Mouse (Mus musculus): ENCODE results near the gene Plcd3.

Gene Plcd3

GRCm38 (mm10) chr11:103096979-103097894 is 4.2 kb downstream of the Plcd3 start:
- DNase-seq (ENCODE audit: low spot score): no peak

- no peak for DNase-seq (ENCODE audit: low spot score)
These were observed 5.7 kb downstream of the Plcd3 start for GRCm38 (mm10) chr11:103095801-103096200.

DNA sequence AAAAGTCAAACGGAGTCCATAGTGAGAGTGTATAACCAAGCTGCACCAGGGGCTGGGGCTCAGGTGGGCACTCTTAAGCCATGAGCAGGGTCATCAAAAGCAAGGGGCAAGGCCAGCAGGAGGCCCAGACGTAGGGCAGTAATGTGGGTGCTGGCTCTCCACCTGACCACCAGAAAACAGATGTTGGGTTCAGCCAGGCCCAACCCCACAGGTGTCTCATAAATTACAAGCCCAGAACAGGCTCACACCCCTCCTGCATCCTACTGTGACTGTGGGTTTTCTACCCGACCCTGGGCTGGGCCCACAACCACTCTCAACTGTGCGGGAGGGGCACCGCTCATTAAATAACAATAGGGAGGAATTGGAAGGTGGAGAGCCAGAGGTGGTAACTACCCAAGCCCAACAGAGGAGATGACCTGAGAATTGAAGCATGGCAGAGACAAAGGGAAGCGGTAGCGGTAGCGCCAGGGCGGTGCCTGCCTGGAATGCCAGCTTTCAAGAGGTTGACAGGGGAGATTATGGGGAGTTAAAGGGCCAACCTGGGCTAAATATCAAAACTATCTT is 6.3 kb downstream of the Plcd3 start:
- no peak for DNase-seq (ENCODE audit: low spot score)

GRCm38 (mm10) chr11:103093862-103094833 is 7.3 kb downstream of the Plcd3 start:
- DNase-seq (ENCODE audit: low spot score): no peak

GRCm38 (mm10) chr11:103093306-103093705 is 8.2 kb downstream of the Plcd3 start:
- DNase-seq (ENCODE audit: low spot score): no peak

DNA sequence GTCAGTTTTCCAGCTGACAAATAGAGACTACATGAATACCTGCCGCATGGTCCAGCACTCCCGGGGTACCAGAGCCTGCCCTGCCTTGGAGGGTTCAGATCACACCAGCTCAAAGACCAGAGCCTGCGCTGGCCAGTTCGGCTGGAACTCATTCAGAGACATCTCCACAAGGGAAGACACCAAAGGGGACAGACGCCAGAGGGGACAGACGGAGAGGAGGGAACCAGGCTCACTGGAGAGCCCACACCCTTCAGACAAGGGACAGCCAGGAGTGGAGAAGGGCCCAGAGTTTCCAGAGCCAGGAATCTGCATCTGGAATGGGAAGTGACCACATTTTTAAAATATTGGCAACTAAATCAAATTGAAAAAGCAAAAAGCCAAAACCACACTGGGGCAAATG is 19.8 kb downstream of the Plcd3 start:
- no peak for DNase-seq (ENCODE audit: low spot score)

DNA sequence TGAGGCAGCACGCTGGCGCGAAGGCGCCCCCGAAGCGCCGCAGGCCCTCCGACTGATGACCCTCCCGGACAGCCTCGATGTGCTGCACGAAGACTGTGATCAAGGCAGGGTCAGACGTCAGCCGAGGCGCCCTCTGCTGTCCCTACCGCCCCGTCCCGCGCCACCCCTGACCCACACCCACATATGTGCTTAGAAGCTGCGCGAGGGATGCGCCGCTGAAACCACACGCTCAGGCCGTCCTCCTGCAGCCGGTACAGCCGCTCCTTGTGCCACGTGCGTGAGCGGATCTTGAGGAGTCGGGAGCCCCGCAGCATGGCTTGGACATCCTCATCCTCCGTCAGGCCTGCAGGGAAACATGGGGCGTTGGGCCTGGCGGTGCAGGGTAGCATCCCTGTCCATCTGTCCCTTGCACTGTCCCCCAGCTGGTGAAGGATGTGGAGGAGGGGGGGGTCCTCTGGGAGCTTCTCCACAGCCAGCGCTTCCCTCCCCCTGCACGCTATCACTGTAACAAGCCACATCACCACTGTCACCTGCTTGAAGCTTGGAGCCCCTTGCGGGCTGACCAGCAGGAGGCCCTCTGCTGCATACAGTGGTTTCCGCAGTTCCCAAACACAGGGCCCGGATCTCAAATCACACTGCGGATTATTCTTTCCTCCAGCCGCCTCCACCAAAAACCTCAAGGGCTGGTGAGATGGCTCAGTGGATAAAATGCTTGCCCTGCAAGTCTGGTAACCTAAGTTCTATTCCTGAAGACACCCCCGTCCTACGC is 21.0 kb downstream of the Plcd3 start:
- DNase-seq (ENCODE audit: low spot score): no peak

GRCm38 (mm10) chr11:103078131-103078530 is 23.3 kb downstream of the Plcd3 start:
- DNase-seq (ENCODE audit: low spot score): no peak

DNA sequence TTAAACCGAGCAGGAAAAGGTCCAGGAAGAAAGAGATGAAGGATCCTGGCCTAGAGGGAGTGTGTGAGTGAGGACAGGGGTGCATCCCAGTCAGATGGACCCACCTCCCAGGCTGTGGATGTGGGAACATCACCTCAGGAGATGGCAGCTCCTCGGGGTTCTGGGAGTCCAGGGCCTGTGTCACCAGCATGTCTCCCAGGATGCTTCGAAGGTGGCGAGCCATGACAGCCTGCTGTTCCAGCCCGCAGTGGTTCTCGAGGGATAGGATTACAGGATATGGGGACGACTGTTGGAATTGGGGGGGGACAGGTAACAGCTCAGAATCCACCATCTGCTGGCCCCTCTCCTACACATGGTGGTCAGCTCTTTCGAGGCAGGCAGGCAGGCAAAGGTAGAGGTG is 24.9 kb downstream of the Plcd3 start:
- DNase-seq (ENCODE audit: low spot score): no peak

DNA sequence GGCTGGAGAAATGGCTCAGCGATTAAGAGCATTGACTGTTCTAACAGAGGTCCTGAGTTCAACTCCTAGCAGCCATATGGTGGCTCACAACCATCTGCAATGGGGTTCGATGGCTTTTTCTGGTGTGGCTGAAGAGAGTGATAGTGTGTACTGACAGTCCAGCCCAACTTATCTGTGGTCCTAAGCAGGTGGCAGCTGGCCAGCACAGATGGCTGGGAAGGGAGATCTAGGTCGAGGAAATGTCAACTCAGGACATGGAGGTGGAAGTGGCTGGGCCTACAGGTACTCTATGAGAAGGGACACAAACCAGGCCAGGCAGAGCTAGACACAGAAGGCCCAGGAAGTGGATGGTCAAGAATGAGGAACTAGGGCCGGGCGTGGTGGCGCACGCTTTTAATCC is 25.4 kb downstream of the Plcd3 start:
- no peak for DNase-seq (ENCODE audit: low spot score)

- no peak for DNase-seq (ENCODE audit: low spot score)
These were observed 26.6 kb downstream of the Plcd3 start for GRCm38 (mm10) chr11:103074796-103075323.

DNA sequence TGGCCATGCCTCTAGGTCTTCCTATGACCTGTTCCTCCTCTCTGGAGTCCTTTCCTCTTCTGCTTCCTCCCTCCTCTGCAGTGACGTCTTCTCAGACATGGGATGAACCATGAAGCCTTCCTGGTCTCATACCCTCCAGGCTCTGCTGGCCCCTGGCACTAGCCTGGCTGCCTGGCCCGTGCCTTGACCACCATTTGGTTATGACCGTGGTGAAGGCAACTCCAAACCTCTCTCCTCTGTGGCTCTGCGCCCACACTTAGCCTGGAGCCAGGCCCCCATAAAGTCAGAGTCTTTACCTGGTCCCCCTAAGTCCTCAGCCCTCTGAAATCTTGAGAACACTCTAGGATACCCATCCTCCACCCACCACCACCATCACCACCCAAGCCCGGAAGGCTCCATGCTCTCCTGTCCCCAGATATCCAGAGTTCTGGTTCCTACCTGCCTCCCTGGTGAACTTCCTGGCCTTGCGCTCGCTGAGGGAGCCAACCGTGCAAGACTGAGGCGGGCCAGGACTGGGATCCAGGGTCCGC is 27.3 kb downstream of the Plcd3 start:
- no peak for DNase-seq (ENCODE audit: low spot score)

DNA sequence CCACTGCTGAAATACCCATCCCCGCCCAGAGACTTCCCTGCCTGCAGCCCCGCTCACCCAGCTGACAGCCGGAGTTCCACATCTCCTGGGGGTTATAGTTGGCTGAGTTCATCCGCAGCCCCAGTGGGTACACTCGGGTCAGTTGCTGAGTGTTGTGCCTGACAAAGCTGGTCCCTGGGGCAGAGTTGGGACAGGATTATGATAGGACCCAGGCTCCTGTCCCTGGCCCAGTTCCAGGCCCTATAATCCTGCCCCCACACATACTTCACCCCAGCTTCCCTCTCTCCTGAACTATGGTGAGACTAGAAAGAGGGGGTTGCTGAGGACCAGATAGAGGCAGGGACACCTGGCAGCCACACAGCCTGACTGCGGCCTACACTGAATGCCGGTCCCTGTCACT is 27.8 kb downstream of the Plcd3 start:
- DNase-seq (ENCODE audit: low spot score): no peak

GRCm38 (mm10) chr11:103070322-103070880 is 31.1 kb downstream of the Plcd3 start:
- DNase-seq (ENCODE audit: low spot score): no peak

DNA sequence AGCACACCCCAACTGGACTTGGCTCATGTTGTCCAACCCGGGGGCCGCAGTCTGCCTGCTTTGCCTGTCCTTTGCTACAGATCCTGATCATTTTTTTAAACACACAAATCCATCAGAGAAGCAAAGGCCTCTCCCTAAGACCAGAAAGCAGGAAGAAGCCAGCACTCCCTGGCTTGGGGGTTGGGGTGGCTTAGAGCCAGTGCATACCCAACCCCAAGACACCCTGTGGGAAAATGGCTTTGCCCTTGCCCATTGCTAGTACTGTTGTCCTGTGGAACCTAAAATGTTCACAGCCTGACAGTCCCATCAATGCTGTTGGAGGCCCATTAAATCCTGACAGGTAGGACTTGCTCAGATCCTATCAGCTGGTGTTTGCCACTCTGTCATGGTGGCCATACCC is 31.7 kb downstream of the Plcd3 start:
- no peak for DNase-seq (ENCODE audit: low spot score)

DNA sequence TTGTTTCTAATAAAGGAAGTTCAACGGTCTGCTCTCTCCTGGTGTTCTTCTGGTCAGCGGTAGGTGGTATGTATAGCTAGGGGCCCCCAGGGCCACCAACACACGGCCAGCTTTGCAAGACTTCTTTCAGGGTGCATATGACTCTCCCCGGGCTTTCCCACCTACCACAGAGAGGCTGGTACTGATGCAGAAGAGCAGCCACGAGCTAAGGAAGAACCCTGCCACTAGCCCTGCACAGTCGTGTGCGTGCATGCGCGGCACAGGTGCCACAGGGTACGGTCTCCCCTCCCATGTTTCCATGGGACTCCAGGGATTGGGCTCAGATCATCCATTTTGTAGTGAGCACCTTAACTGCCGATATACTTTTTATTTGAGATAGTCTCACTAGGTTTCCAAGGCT is 32.6 kb downstream of the Plcd3 start:
- no peak for DNase-seq (ENCODE audit: low spot score)

- no peak for DNase-seq (ENCODE audit: low spot score)
These were observed 33.2 kb downstream of the Plcd3 start for GRCm38 (mm10) chr11:103068272-103068671.

DNA sequence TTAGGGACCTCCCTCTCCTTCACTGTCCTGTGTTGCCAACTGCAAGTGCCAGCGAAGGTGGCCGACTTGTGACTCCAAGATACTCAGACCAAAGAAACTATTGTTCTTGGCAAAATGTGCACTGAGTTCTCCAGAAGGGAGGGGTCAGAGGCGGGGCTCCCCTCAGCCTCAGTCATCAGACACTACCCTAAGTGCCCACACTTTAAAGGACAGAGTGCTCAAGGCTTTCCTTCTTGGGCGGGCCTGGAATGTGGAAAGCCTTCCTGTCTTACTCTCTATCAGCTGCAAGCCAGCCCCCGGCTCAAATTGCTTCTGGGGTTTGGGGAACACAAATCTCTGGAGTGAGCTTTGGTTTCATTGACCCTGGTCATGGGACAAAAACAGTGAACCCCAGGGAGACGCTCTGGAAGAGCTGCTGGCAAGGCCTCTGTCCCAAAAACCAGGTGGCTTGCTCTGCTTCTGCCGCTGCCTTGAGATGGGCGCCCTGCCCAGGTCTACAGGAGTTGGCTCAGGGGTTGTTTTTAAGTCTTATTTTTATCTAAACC is 33.9 kb downstream of the Plcd3 start:
- DNase-seq (ENCODE audit: low spot score): peak; percentile 50

DNA sequence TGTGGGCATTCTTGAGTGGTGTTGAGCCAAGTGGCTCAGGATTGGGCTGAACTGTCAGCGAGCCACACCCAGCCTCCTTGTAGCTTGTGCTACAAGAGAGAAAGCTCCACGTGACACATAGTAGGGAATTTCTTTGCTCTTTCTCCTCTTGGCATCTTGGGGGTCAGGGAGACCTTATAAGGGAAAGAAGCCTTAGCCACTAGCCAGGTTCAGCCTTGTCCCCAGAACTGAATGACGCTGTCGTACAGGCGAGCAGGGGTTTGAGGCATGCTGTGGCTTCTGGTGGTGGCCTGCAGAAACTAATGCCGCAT is 34.5 kb downstream of the Plcd3 start:
- no peak for DNase-seq (ENCODE audit: low spot score)

DNA sequence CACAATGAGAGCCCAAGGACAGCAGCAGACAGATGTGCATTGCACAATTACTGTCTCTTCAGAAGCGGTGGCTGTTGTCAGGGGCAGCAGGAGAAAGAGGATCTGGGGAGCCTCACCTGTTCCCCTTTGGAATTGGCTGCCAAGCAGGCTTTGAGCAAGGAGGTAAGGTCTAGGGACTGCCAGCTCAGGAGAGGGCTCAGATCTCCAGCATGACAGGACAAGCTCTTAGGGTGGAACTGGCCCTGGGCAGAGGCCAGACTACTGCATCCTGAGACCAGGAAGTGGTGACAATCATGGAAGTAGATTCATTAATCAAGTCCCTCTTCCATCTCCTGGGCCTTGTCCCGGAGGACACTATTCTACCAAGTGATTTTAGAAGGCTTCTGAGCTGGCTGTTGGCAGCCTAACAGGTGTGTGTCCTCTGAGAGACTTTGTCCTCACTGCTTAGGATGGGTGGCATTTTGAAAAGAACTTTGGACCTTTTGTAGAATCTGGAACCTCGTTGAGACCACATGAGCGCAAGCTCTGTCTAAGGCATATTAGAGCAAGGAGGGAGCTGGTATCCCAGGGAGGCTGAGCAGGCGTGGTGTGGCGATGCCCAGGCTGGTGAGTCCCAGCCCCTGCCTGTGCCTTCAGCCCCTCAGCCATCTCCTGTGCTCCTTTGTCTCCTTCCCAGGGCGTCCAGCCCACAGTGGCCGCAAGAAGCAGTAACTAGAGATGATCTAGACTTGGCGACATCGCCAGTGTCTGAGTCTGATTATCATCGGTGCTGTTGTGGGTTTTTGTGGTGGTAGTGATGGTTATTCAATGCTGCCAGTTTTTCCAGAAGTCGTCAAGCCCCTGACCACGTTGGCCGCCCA is 35.0 kb downstream of the Plcd3 start:
- DNase-seq (ENCODE audit: low spot score): no peak

Data from testis, postnatal 14 days (tissue).